Comparison of ENCODE assay signal across 8 mouse cellular contexts in the genomic region with DNA sequence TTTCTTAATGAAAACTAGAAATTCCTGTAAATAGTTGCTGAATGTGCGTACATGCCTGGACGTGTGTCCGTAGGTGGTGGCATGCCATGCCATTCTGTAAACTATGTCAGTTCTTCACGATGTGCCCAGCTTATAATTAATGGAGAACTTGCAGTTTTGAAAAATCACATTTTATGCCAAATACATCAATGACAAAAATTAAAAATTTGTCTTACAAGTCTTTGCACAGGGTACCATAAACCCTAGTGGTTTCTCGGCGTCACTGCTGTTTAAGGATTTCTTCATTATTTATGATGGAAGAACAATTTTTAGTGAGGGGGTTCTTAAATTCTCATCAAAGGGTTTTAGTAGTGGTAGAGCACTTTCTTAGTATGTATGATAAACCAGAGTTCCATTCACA. TPM values are rescaled to one million over a fixed set of nuclear protein-coding genes. Genes with fewer than 3 reads are reported as not detected.
DNase-seq lines count a peak whose midpoint lies in the region; ATAC-seq and TF ChIP-seq lines count a peak whose summit lies in the region.

No protein-coding gene starts in this region.

- H3K4me1 ChIP-seq in heart, embryonic 11.5 days (ENCODE audit: control insufficient read depth, insufficient read depth, low read length) = 0 out of 2 replicates have a peak, but pooled peaks cover 3% of the 10 kb centered on the region
- peaks cover 19% of the 10 kb centered on the region for H3K4me1 ChIP-seq in forebrain, embryonic 15.5 days
- peaks cover 8% of the 10 kb centered on the region for H3K4me1 ChIP-seq in liver, postnatal 0 days (ENCODE audit: insufficient read depth)

- no peaks in the 10 kb centered on the region for H3K27me3 ChIP-seq in heart, embryonic 11.5 days (ENCODE audit: control insufficient read depth, insufficient read depth, low read length)
- H3K27me3 ChIP-seq in forebrain, embryonic 15.5 days = no peaks in the 10 kb centered on the region
- no peaks in the 10 kb centered on the region for H3K27me3 ChIP-seq in liver, postnatal 0 days (ENCODE audit: insufficient read depth, low read length)

- TF ChIP-seq CTCF in liver, postnatal 0 days (IDR thresholded peaks at IDR 0.05; ENCODE audit: low read depth) = peak; percentile 29

- ATAC-seq in heart, embryonic 11.5 days (replicated peaks; ENCODE audit: insufficient number of reproducible peaks, low FRiP score, low TSS enrichment) = no peak
- no peak for ATAC-seq in forebrain, embryonic 15.5 days (replicated peaks)
- no peak for ATAC-seq in liver, postnatal 0 days

- H3K4me2 ChIP-seq in heart, embryonic 11.5 days = peak overlapping the region; percentile 63
- peak overlapping the region; percentile 67 for H3K4me2 ChIP-seq in forebrain, embryonic 15.5 days (replicated peaks)
- peak overlapping the region; percentile 82 for H3K4me2 ChIP-seq in liver, postnatal 0 days (ENCODE audit: low read depth, low read length)

- no peaks in the 10 kb centered on the region for H3K36me3 ChIP-seq in heart, embryonic 11.5 days (ENCODE audit: control insufficient read depth, insufficient read depth, low read length)
- H3K36me3 ChIP-seq in forebrain, embryonic 15.5 days = peaks cover 6% of the 10 kb centered on the region; the same call in 1 of the 2 replicates
- no peaks in the 10 kb centered on the region for H3K36me3 ChIP-seq in liver, postnatal 0 days (replicated peaks; ENCODE audit: insufficient read depth, low read length)

- H3K9ac ChIP-seq in heart, embryonic 11.5 days (ENCODE audit: low read depth, low read length) = peak overlapping the region; percentile 90; the same call in 1 of the 2 replicates
- peak overlapping the region; percentile 100 for H3K9ac ChIP-seq in forebrain, embryonic 15.5 days (replicated peaks)
- H3K9ac ChIP-seq in liver, postnatal 0 days (replicated peaks) = peak overlapping the region; percentile 83

- no peak overlapping the region for H3K27ac ChIP-seq in heart, embryonic 11.5 days (ENCODE audit: low read depth, low read length)
- peak overlapping the region; percentile 100; the same call in 1 of the 2 replicates for H3K27ac ChIP-seq in forebrain, embryonic 15.5 days (replicated peaks)
- peak overlapping the region; percentile 92; the same call in 1 of the 2 replicates for H3K27ac ChIP-seq in liver, postnatal 0 days (ENCODE audit: low read depth)

- H3K9me3 ChIP-seq in heart, embryonic 11.5 days (replicated peaks; ENCODE audit: control insufficient read depth, low read length) = no peaks in the 10 kb centered on the region
- no peaks in the 10 kb centered on the region for H3K9me3 ChIP-seq in forebrain, embryonic 15.5 days
- H3K9me3 ChIP-seq in liver, postnatal 0 days (ENCODE audit: low read length) = no peaks in the 10 kb centered on the region

- peak overlapping the region; percentile 85 for H3K4me3 ChIP-seq in heart, embryonic 11.5 days (ENCODE audit: low read depth, low read length)
- H3K4me3 ChIP-seq in forebrain, embryonic 15.5 days = peak overlapping the region; percentile 100
- H3K4me3 ChIP-seq in liver, postnatal 0 days (ENCODE audit: low read depth, low read length) = peak overlapping the region; percentile 88

- DNase-seq in heart, adult 11 months = no peak
- peak; percentile 24 for DNase-seq in NIH3T3 (ENCODE audit: low read depth)
- DNase-seq in liver, postnatal 0 days = no peak
- DNase-seq in layer of hippocampus, postnatal 25 days (ENCODE audit: extremely low spot score in 1 of 2, low spot score in 1 of 2) = no peak
- DNase-seq in spleen, postnatal 10 days (ENCODE audit: low spot score in 2 of 2) = no peak
- DNase-seq in layer of hippocampus, postnatal 10 days (ENCODE audit: low spot score in 2 of 2) = no peak

- 53% methylated on average over 6 of the region's 6 CpGs for WGBS in heart, embryonic 11.5 days (ENCODE audit: insufficient replicate concordance)
- 27% methylated on average over 6 of the region's 6 CpGs for WGBS in forebrain, embryonic 15.5 days
- WGBS in liver, postnatal 0 days (ENCODE audit: insufficient replicate concordance) = 32% methylated on average over 6 of the region's 6 CpGs

- TF ChIP-seq EP300 in liver, postnatal 0 days (IDR thresholded peaks at IDR 0.05; ENCODE audit: low read depth) = no peak

RNA-seq across cellular contexts. Expression of a gene that starts 1.2 kb away (rescaled TPM):
- polyA plus RNA-seq in heart, embryonic 11.5 days (2014; fragmentation: Nextera tagmentation; extraction: Ambion mirVana) = 17.3 and 17.8 TPM in 2 replicates
- polyA plus RNA-seq in forebrain, embryonic 15.5 days (2015; fragmentation: Nextera tagmentation; extraction: Ambion mirVana) = 35.5 and 37.4 TPM in 2 replicates
- polyA plus RNA-seq in liver, postnatal 0 days (2015; fragmentation: Nextera tagmentation; extraction: Ambion mirVana) = 3.6 and 3.9 TPM in 2 replicates
- total RNA-seq in layer of hippocampus, postnatal 25 days (2021) = 10 to 100 TPM; 19.6 to 20.7 TPM
- total RNA-seq in layer of hippocampus, postnatal 10 days (2021) = 10 to 100 TPM; 22.2 to 25.3 TPM

RNA-seq across cellular contexts. Expression of a gene that starts 29.9 kb away (rescaled TPM):
- 15.8 and 16.9 TPM in 2 replicates for polyA plus RNA-seq in heart, embryonic 11.5 days (2014; fragmentation: Nextera tagmentation; extraction: Ambion mirVana)
- 31.5 and 32.0 TPM in 2 replicates for polyA plus RNA-seq in forebrain, embryonic 15.5 days (2015; fragmentation: Nextera tagmentation; extraction: Ambion mirVana)
- 3.3 and 3.7 TPM in 2 replicates for polyA plus RNA-seq in liver, postnatal 0 days (2015; fragmentation: Nextera tagmentation; extraction: Ambion mirVana)
- 10 to 100 TPM; 34.1 to 40.1 TPM for total RNA-seq in layer of hippocampus, postnatal 25 days (2021)
- 10 to 100 TPM; 37.3 to 41.6 TPM for total RNA-seq in layer of hippocampus, postnatal 10 days (2021)

RNA-seq across cellular contexts. Expression of a gene that starts 30.1 kb away (rescaled TPM):
- polyA plus RNA-seq in heart, embryonic 11.5 days (2014; fragmentation: Nextera tagmentation; extraction: Ambion mirVana) = 56.4 and 57.5 TPM in 2 replicates
- polyA plus RNA-seq in forebrain, embryonic 15.5 days (2015; fragmentation: Nextera tagmentation; extraction: Ambion mirVana) = 29.0 and 31.8 TPM in 2 replicates
- polyA plus RNA-seq in liver, postnatal 0 days (2015; fragmentation: Nextera tagmentation; extraction: Ambion mirVana) = 9.3 and 9.8 TPM in 2 replicates
- 1 to 10 TPM; 9.9 to 10.0 TPM for total RNA-seq in layer of hippocampus, postnatal 25 days (2021)
- 10 to 100 TPM; 11.6 to 13.1 TPM for total RNA-seq in layer of hippocampus, postnatal 10 days (2021)

RNA-seq across cellular contexts. Expression of a gene that starts 46.5 kb away (rescaled TPM):
- 81.8 and 82.9 TPM in 2 replicates for polyA plus RNA-seq in heart, embryonic 11.5 days (2014; fragmentation: Nextera tagmentation; extraction: Ambion mirVana)
- polyA plus RNA-seq in forebrain, embryonic 15.5 days (2015; fragmentation: Nextera tagmentation; extraction: Ambion mirVana) = 68.3 and 75.9 TPM in 2 replicates
- 33.9 and 36.9 TPM in 2 replicates for polyA plus RNA-seq in liver, postnatal 0 days (2015; fragmentation: Nextera tagmentation; extraction: Ambion mirVana)
- 1 to 10 TPM; 7.3 to 9.9 TPM for total RNA-seq in layer of hippocampus, postnatal 25 days (2021)
- 10 to 100 TPM in 1 of 2 experiments, 1 to 10 TPM in 1; 6.8 to 13.1 TPM for total RNA-seq in layer of hippocampus, postnatal 10 days (2021)
